Mouse (Mus musculus): ENCODE data around the gene Cxcl12. TPM values are rescaled to one million over a fixed set of nuclear protein-coding genes. Genes with fewer than 3 reads are reported as not detected.

Gene Cxcl12
- 71.7 and 89.4 TPM in 2 replicates for polyA plus RNA-seq (2015; fragmentation: Nextera tagmentation; extraction: Ambion mirVana)

- H3K9ac ChIP-seq (ENCODE audit: low read depth, low read length), result peak within 1 kb of the TSS; percentile 70
- ATAC-seq, result peak; percentile 29
- H3K27me3 ChIP-seq (replicated peaks; ENCODE audit: control insufficient read depth, insufficient read depth, low read length), result peaks cover 24% of the 10 kb centered on the region
- WGBS, result under 1% methylated on average over 64 of the region's 64 CpGs
- peak within 1 kb of the TSS; percentile 64 for H3K4me3 ChIP-seq (ENCODE audit: low read length)
- peak within 1 kb of the TSS; percentile 8; the same call in 1 of the 2 replicates for H3K27ac ChIP-seq (ENCODE audit: low read depth, low read length)
- H3K4me2 ChIP-seq (ENCODE audit: low read length), result peak within 1 kb of the TSS; percentile 98
- no peaks in the 10 kb centered on the region for H3K36me3 ChIP-seq (ENCODE audit: control insufficient read depth, insufficient read depth, low read length)
- H3K9me3 ChIP-seq (ENCODE audit: control insufficient read depth, low read length), result no peaks in the 10 kb centered on the region
- peaks cover 28% of the 10 kb centered on the region for H3K4me1 ChIP-seq (ENCODE audit: control insufficient read depth, insufficient read depth, low read depth, low read length)
Observed at GRCm38 (mm10) chr6:117168321-117169011, at the start of gene Cxcl12. TSS of gene Cxcl12 (plus strand) at chr6:117168535.

- Histone ChIP-seq H3K27me3 (replicated peaks; ENCODE audit: control insufficient read depth, insufficient read depth, low read length) (no peaks in the 10 kb centered on the region), H3K36me3 (ENCODE audit: control insufficient read depth, insufficient read depth, low read length) (no peaks in the 10 kb centered on the region), H3K9ac (ENCODE audit: low read depth, low read length) (no peak overlapping the region), H3K9me3 (ENCODE audit: control insufficient read depth, low read length) (no peaks in the 10 kb centered on the region), H3K4me1 (ENCODE audit: control insufficient read depth, insufficient read depth, low read depth, low read length) (no peaks in the 10 kb centered on the region), H3K4me2 (ENCODE audit: low read length) (no peak overlapping the region), H3K4me3 (ENCODE audit: low read length) (no peak overlapping the region), H3K27ac (ENCODE audit: low read depth, low read length) (no peak overlapping the region)
- WGBS, result 81% methylated on average over 3 of the region's 3 CpGs
- no peak for ATAC-seq
Observed at GRCm38 (mm10) chr6:117122074-117122473, 46.3 kb upstream of the Cxcl12 start.

DNA sequence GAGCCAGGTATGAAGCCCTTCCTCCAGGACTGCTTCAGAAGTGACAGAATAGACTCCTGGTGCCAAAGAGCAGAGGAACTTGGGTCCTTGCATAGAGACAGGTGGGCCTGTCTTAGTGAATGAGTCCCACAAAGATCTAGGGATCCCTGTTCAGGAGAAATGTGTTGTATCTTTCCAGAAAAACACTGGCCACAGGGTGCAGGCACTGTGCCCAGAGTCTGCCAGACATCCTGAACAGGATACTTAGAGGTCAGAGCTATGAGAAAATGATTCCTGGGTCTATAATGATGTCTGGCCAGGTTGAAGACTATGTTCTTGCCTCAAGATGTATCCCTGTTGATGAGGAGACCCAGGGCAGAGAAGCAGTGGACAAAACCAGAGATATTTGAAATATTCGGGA, 42.0 kb upstream of the Cxcl12 start:
- no peak overlapping the region for H3K4me2 ChIP-seq (ENCODE audit: low read length)
- WGBS, result 94% methylated on average over 1 of the region's 1 CpGs
- H3K4me3 ChIP-seq (ENCODE audit: low read length), result no peak overlapping the region
- H3K27me3 ChIP-seq (replicated peaks; ENCODE audit: control insufficient read depth, insufficient read depth, low read length), result no peaks in the 10 kb centered on the region
- no peak for ATAC-seq
- no peaks in the 10 kb centered on the region for H3K36me3 ChIP-seq (ENCODE audit: control insufficient read depth, insufficient read depth, low read length)
- no peak overlapping the region for H3K9ac ChIP-seq (ENCODE audit: low read depth, low read length)
- no peak overlapping the region for H3K27ac ChIP-seq (ENCODE audit: low read depth, low read length)
- H3K4me1 ChIP-seq (ENCODE audit: control insufficient read depth, insufficient read depth, low read depth, low read length), result peaks cover 12% of the 10 kb centered on the region
- H3K9me3 ChIP-seq (ENCODE audit: control insufficient read depth, low read length), result no peaks in the 10 kb centered on the region

GRCm38 (mm10) chr6:117129443-117129842, 38.9 kb upstream of the Cxcl12 start:
- no peak overlapping the region for H3K9ac ChIP-seq (ENCODE audit: low read depth, low read length)
- no peak for ATAC-seq
- no peaks in the 10 kb centered on the region for H3K9me3 ChIP-seq (ENCODE audit: control insufficient read depth, low read length)
- no peak overlapping the region for H3K27ac ChIP-seq (ENCODE audit: low read depth, low read length)
- no peak overlapping the region for H3K4me2 ChIP-seq (ENCODE audit: low read length)
- H3K27me3 ChIP-seq (replicated peaks; ENCODE audit: control insufficient read depth, insufficient read depth, low read length), result no peaks in the 10 kb centered on the region
- H3K4me1 ChIP-seq (ENCODE audit: control insufficient read depth, insufficient read depth, low read depth, low read length), result peaks cover 12% of the 10 kb centered on the region
- whole genome bisulfite sequencing, result 54% methylated on average over 4 of the region's 4 CpGs
- no peaks in the 10 kb centered on the region for H3K36me3 ChIP-seq (ENCODE audit: control insufficient read depth, insufficient read depth, low read length)
- no peak overlapping the region for H3K4me3 ChIP-seq (ENCODE audit: low read length)

DNA sequence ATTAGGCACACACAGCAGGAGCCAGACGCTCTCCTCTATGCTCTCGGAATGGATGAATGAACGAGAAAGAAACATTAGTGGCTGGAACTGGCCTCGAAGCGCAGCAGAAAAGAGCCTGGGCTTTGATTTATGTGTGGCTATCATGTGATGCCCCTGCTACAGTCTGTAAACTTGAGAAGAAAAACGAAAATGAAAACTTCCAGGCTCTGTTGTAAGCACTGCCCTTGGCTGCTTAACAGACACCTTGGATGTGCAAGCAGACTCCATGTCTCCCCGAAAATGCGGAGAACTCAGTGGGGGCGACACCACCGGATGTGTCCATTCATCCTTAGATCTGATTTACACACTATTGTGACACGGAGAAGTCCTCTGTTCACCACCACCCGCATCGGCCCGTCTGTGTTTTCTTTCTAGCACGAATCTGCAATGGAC, 37.6 kb upstream of the Cxcl12 start:
- no peaks in the 10 kb centered on the region for H3K36me3 ChIP-seq (ENCODE audit: control insufficient read depth, insufficient read depth, low read length)
- no peak overlapping the region for H3K9ac ChIP-seq (ENCODE audit: low read depth, low read length)
- H3K4me1 ChIP-seq (ENCODE audit: control insufficient read depth, insufficient read depth, low read depth, low read length), result peaks cover 12% of the 10 kb centered on the region
- H3K9me3 ChIP-seq (ENCODE audit: control insufficient read depth, low read length), result no peaks in the 10 kb centered on the region
- H3K27me3 ChIP-seq (replicated peaks; ENCODE audit: control insufficient read depth, insufficient read depth, low read length), result no peaks in the 10 kb centered on the region
- H3K4me2 ChIP-seq (ENCODE audit: low read length), result peak overlapping the region; percentile 38
- WGBS, result 16% methylated on average over 15 of the region's 15 CpGs
- no peak overlapping the region for H3K27ac ChIP-seq (ENCODE audit: low read depth, low read length)
- ATAC-seq, result peak; percentile 70; the same call in 1 of the 2 replicates
- no peak overlapping the region for H3K4me3 ChIP-seq (ENCODE audit: low read length)

GRCm38 (mm10) chr6:117134526-117134925, 33.8 kb upstream of the Cxcl12 start:
- Histone ChIP-seq H3K27me3 (replicated peaks; ENCODE audit: control insufficient read depth, insufficient read depth, low read length) (no peaks in the 10 kb centered on the region), H3K36me3 (ENCODE audit: control insufficient read depth, insufficient read depth, low read length) (no peaks in the 10 kb centered on the region), H3K9ac (ENCODE audit: low read depth, low read length) (no peak overlapping the region), H3K4me3 (ENCODE audit: low read length) (no peak overlapping the region), H3K27ac (ENCODE audit: low read depth, low read length) (no peak overlapping the region), H3K4me1 (ENCODE audit: control insufficient read depth, insufficient read depth, low read depth, low read length) (peaks cover 12% of the 10 kb centered on the region), H3K9me3 (ENCODE audit: control insufficient read depth, low read length) (no peaks in the 10 kb centered on the region), H3K4me2 (ENCODE audit: low read length) (no peak overlapping the region)
- WGBS, result 78% methylated on average over 4 of the region's 4 CpGs
- ATAC-seq, result no peak

DNA sequence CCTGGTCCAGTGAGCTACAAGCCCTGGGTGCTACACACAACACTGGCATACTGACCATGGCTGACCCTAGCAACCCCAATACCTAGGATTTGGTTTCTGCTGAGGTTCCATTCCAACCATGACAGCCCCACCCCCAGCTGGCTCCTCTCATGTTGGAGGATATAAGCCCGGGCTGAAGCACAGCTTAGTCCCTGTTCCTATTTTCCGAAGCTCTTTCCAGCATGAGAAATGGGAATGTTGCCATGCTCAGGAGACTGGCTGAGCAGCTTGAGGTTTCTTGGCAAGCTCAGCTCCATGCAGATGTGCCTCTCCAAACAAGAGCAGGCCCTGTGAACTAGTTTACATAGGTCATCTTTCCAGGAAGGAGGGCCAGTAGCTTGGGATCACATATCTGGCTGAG, 30.6 kb upstream of the Cxcl12 start:
- Histone ChIP-seq H3K4me1 (ENCODE audit: control insufficient read depth, insufficient read depth, low read depth, low read length) (no peaks in the 10 kb centered on the region), H3K4me3 (ENCODE audit: low read length) (no peak overlapping the region), H3K9me3 (ENCODE audit: control insufficient read depth, low read length) (no peaks in the 10 kb centered on the region), H3K36me3 (ENCODE audit: control insufficient read depth, insufficient read depth, low read length) (no peaks in the 10 kb centered on the region), H3K27ac (ENCODE audit: low read depth, low read length) (no peak overlapping the region), H3K27me3 (replicated peaks; ENCODE audit: control insufficient read depth, insufficient read depth, low read length) (no peaks in the 10 kb centered on the region), H3K9ac (ENCODE audit: low read depth, low read length) (no peak overlapping the region), H3K4me2 (ENCODE audit: low read length) (no peak overlapping the region)
- no peak for ATAC-seq
- WGBS, result 59% methylated on average over 2 of the region's 2 CpGs

DNA sequence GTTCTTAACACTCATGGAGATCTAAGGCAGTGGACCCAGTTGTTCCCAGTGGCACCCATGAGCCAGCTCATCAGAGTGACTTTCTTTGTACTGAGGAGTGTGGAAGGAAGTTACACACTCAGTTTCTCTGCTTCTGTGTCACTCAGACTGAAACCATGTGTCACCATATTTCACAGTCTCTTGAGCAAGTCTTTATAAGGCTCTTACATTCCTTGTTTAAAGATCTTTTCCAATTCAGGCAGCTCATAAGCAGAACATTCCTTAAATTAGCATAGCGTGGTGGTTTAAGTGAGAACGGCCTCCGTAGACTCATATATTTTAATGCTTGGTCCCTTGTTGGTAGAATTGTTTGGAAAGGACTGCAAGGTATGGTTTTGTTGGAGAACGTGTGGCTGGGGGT, 27.4 kb upstream of the Cxcl12 start:
- no peak for ATAC-seq
- H3K9ac ChIP-seq (ENCODE audit: low read depth, low read length), result no peak overlapping the region
- no peaks in the 10 kb centered on the region for H3K27me3 ChIP-seq (replicated peaks; ENCODE audit: control insufficient read depth, insufficient read depth, low read length)
- H3K9me3 ChIP-seq (ENCODE audit: control insufficient read depth, low read length), result no peaks in the 10 kb centered on the region
- H3K36me3 ChIP-seq (ENCODE audit: control insufficient read depth, insufficient read depth, low read length), result no peaks in the 10 kb centered on the region
- no peak overlapping the region for H3K4me2 ChIP-seq (ENCODE audit: low read length)
- H3K4me3 ChIP-seq (ENCODE audit: low read length), result no peak overlapping the region
- no peak overlapping the region for H3K27ac ChIP-seq (ENCODE audit: low read depth, low read length)
- WGBS, result 81% methylated on average over 4 of the region's 4 CpGs
- no peaks in the 10 kb centered on the region for H3K4me1 ChIP-seq (ENCODE audit: control insufficient read depth, insufficient read depth, low read depth, low read length)

GRCm38 (mm10) chr6:117146951-117147350, 21.4 kb upstream of the Cxcl12 start:
- Histone ChIP-seq H3K4me2 (ENCODE audit: low read length) (no peak overlapping the region), H3K27ac (ENCODE audit: low read depth, low read length) (no peak overlapping the region), H3K4me3 (ENCODE audit: low read length) (no peak overlapping the region), H3K9me3 (ENCODE audit: control insufficient read depth, low read length) (no peaks in the 10 kb centered on the region), H3K36me3 (ENCODE audit: control insufficient read depth, insufficient read depth, low read length) (no peaks in the 10 kb centered on the region), H3K4me1 (ENCODE audit: control insufficient read depth, insufficient read depth, low read depth, low read length) (no peaks in the 10 kb centered on the region; the same call in 1 of the 2 replicates), H3K27me3 (replicated peaks; ENCODE audit: control insufficient read depth, insufficient read depth, low read length) (no peaks in the 10 kb centered on the region), H3K9ac (ENCODE audit: low read depth, low read length) (no peak overlapping the region)
- ATAC-seq, result no peak
- WGBS, result 90% methylated on average over 10 of the region's 10 CpGs
